Mouse (Mus musculus) hindbrain, embryonic 11.5 days (tissue): ENCODE measurements at regions not wholly inside any gene's neighbourhood (a gene's known extent, or its start where the extent isn't known, plus 50 kb on each side); places are given as distances from the start of the nearest gene placed in this dataset.
A peak's percentile ranks its signal among the peaks of the same experiment; 100 is the strongest.

Experiments used
- ATAC-seq: fragments of 200-750 bp; cut with Nextera tagmentation; 2 replicates; pipeline ENCODE4 v1.8.0; 2017; ENCODE audit warnings: mild to moderate bottlenecking, moderate TSS enrichment, moderate library complexity; ENCODE audit not compliant: low FRiP score
- DNase-seq: peaks from one replicate; pipeline ENCODE4 v3.0.0-alpha.2; 2015; ENCODE audit warnings: low spot score
- H3K27ac ChIP-seq: fragments of 300-500 bp; sonication (generic); 2 replicates; pipeline ENCODE4 v1.5.1; 2014; ENCODE audit warnings: mild to moderate bottlenecking, low read depth, low read length
- H3K27me3 ChIP-seq: fragments of 300-500 bp; sonication (generic); 2 replicates; pipeline ENCODE4 v1.6.1; 2014; ENCODE audit warnings: mild to moderate bottlenecking, low read length, moderate library complexity, mixed read lengths; ENCODE audit not compliant: control insufficient read depth, insufficient read depth
- H3K36me3 ChIP-seq: fragments of 300-500 bp; sonication (generic); 2 replicates; pipeline ENCODE4 v1.6.1; 2014; ENCODE audit warnings: mild to moderate bottlenecking, low read length, moderate library complexity, mixed read lengths; ENCODE audit not compliant: control insufficient read depth, insufficient read depth
- H3K4me1 ChIP-seq: fragments of 300-500 bp; sonication (generic); replicated peaks from 2 replicates; pipeline ENCODE4 v1.6.1; 2014; ENCODE audit warnings: low read length, mixed read lengths; ENCODE audit not compliant: control insufficient read depth, insufficient read depth
- H3K4me2 ChIP-seq: fragments of 300-500 bp; sonication (generic); replicated peaks from 2 replicates; pipeline ENCODE4 v1.6.1; 2014; ENCODE audit warnings: mild to moderate bottlenecking, low read depth, low read length
- H3K4me3 ChIP-seq: fragments of 300-500 bp; sonication (generic); 2 replicates; pipeline ENCODE4 v1.5.1; 2014; ENCODE audit warnings: low read depth, low read length
- H3K9ac ChIP-seq: fragments of 300-500 bp; sonication (generic); 2 replicates; pipeline ENCODE4 v1.6.1; 2014; ENCODE audit warnings: low read depth, low read length
- H3K9me3 ChIP-seq: fragments of 300-500 bp; sonication (generic); 2 replicates; pipeline ENCODE4 v1.6.1; 2016; ENCODE audit warnings: low read length; ENCODE audit not compliant: control insufficient read depth
- WGBS: fragments of 180-500 bp; shearing (Covaris S2); extraction: QIAGEN DNeasy Blood & Tissue Kit; methylation state at CpG from one replicate; pipeline ENCODE4 v1.1.7; 2014; 5-methylcytosine and 5-hydroxymethylcytosine counted together

DNA sequence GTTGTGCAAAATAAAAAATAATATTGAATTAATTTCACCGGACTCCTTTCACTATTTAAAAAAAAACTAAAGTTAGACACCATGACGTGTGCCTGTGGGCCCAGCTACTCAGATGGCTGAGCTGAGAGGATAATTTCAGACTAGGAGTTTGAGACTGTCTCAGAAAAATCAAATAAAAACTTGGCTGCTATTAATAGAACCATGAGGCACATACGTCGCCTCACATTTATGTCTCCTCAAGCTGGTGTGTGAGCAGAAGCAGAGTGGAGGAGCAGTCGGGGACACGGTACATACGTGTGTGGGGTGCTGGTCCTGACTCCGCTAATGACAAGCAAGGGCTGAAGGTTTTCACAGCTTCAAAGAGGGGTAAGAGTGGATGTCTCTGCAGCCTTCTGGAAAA is 52.8 kb upstream of the Dmrtb1 start:
- H3K36me3 ChIP-seq, result no peaks in the 10 kb centered on the region

DNA sequence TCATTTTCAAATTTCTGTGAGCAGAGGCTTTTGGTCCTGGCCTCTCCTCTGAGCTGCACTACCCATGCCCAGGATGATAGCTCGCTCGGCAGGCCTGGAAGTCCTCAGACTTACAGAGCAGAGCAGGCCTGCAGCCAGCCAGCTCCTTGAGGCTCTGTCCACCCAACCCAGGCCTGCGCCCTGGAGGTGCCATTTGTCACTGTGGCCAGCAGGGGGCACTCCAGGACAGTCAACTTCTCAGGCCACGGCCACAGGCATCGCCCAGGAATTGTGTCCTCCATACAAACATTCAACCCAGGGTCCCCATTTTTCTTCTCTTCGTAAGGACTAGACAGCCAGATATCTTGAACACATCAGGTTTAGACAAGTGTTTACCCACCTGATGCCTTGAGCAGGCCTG is 53.9 kb upstream of the Dmrtb1 start:
- H3K4me3 ChIP-seq, result no peak overlapping the region
- DNase-seq (peak; percentile 94), ATAC-seq (peak; percentile 68)
- H3K27ac ChIP-seq, result no peak overlapping the region
- no peak overlapping the region for H3K9ac ChIP-seq
- peaks cover 2% of the 10 kb centered on the region for H3K4me1 ChIP-seq
- no peak overlapping the region for H3K4me2 ChIP-seq
- no peaks in the 10 kb centered on the region; the same call in 1 of the 2 replicates for H3K27me3 ChIP-seq
- no peaks in the 10 kb centered on the region for H3K9me3 ChIP-seq
- 14% methylated on average over 6 of the region's 6 CpGs for WGBS
- H3K36me3 ChIP-seq, result no peaks in the 10 kb centered on the region

More for the DNA sequence above, 52.8 kb upstream of the Dmrtb1 start:
- Histone ChIP-seq H3K27me3 (no peaks in the 10 kb centered on the region; the same call in 1 of the 2 replicates), H3K4me1 (peaks cover 10% of the 10 kb centered on the region), H3K4me3 (no peak overlapping the region), H3K4me2 (no peak overlapping the region), H3K27ac (no peak overlapping the region), H3K9ac (no peak overlapping the region), H3K9me3 (no peaks in the 10 kb centered on the region)
- ATAC-seq, result no peak
- WGBS, result 92% methylated on average over 8 of the region's 8 CpGs
- DNase-seq, result no peak

DNA sequence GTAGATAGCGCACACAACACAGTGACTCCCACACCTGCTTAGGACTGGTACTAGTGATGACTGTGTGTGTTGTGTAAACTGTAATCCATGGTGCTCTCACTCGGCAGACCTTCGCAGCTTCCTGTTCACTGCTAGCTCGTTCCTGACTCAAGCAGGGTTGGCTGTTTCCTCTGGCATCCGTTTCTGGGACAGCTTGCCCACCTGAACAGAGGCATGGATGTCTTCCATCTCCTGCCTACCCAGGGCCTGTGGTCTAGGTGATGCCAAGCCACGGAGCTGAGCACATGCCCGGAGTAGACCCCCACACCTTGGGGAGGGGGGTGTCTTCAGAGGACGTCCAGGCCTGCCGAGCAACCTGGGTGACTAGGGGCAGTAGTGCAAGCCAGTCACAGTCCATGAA is 54.7 kb upstream of the Dmrtb1 start:
- ATAC-seq (no peak), DNase-seq (no peak)
- Histone ChIP-seq H3K4me2 (no peak overlapping the region), H3K4me1 (peaks cover 2% of the 10 kb centered on the region; the same call in 1 of the 2 replicates), H3K9me3 (no peaks in the 10 kb centered on the region), H3K4me3 (no peak overlapping the region), H3K9ac (no peak overlapping the region), H3K27ac (no peak overlapping the region), H3K27me3 (no peaks in the 10 kb centered on the region; the same call in 1 of the 2 replicates), H3K36me3 (no peaks in the 10 kb centered on the region)
- 81% methylated on average over 9 of the region's 9 CpGs for WGBS

DNA sequence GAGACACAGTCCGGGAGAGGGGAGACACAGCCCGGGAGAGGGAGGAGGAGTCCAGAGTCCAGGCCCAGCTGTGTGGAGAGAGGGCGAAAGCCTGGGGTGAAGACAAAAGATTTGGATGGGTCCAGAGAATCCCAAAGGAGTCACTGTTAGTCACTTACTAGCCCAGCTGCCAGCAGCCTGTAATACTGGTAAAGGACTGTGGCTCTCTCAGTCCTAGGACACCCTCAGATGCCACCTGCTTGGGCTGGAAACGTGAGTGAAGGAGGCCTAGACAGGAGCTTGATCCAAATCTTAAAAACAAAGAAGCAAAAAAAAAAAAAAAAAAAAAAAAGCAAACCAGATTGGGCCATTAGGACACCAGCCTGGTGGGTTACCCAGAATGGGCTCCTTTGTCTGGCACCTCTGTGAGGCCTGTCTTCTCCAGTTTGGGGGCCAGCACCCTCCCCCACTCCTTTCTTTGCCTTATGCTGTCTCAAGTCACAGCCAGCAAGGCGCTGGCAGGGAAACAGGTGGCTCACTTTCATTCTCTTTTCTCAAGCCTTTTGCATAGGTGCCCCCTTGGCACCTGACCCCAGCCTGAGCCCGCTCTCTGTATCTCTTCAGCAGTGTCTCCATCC is 55.9 kb upstream of the Dmrtb1 start:
- Histone ChIP-seq H3K4me1 (peaks cover 2% of the 10 kb centered on the region; the same call in 1 of the 2 replicates), H3K9ac (no peak overlapping the region), H3K36me3 (no peaks in the 10 kb centered on the region), H3K4me2 (no peak overlapping the region), H3K27me3 (no peaks in the 10 kb centered on the region), H3K9me3 (no peaks in the 10 kb centered on the region), H3K4me3 (no peak overlapping the region), H3K27ac (no peak overlapping the region)
- ATAC-seq (no peak), DNase-seq (no peak)
- 59% methylated on average over 6 of the region's 6 CpGs for WGBS

DNA sequence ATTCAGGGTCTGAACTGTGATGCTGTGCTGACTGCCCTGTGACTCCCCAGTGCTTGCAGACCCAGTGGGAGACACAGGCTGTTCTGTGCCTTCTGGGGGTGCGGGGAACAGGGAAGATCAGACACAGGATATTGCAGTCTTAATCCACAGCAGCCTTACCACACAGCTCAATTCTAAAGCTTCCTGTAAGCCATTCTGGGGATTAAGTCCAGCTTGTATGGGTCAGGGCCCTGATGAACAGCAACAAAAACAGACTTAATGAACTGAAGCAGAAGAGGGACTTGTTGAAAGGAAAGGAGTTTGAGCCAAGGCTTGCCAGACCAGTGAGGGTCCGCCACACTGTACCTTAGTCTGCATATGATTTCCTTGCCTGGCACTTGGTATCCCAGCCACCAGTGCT is 58.4 kb upstream of the Lrp8 start:
- Histone ChIP-seq H3K27ac (no peak overlapping the region), H3K4me2 (no peak overlapping the region), H3K4me1 (peaks cover 2% of the 10 kb centered on the region), H3K9me3 (no peaks in the 10 kb centered on the region), H3K36me3 (no peaks in the 10 kb centered on the region), H3K27me3 (no peaks in the 10 kb centered on the region), H3K4me3 (no peak overlapping the region), H3K9ac (no peak overlapping the region)
- ATAC-seq (no peak), DNase-seq (no peak)
- WGBS, result 86% methylated on average over 2 of the region's 2 CpGs

DNA sequence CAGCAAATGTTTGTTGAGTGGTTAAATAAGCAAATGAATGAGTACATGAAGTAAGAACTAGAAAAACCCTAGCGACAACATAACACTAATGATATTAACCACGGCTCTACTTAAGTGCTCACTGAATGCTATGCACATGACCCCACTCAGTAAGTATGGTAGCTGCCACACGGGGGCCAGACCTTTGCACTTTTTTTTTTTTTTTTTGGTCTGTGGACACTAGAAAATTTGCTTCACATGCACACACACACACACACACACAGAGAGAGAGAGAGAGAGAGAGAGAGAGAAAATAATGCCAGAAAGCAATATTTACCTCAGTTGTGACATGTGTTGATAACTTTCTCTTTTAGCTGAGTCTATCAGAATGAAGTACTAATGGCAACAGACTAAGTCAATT is 55.7 kb upstream of the Lrp8 start:
- ATAC-seq (no peak), DNase-seq (no peak)
- Histone ChIP-seq H3K27ac (no peak overlapping the region), H3K4me1 (no peaks in the 10 kb centered on the region; the same call in 1 of the 2 replicates), H3K27me3 (no peaks in the 10 kb centered on the region), H3K4me3 (no peak overlapping the region), H3K36me3 (no peaks in the 10 kb centered on the region), H3K9me3 (no peaks in the 10 kb centered on the region), H3K4me2 (no peak overlapping the region), H3K9ac (no peak overlapping the region)
- 80% methylated on average over 3 of the region's 3 CpGs for WGBS

DNA sequence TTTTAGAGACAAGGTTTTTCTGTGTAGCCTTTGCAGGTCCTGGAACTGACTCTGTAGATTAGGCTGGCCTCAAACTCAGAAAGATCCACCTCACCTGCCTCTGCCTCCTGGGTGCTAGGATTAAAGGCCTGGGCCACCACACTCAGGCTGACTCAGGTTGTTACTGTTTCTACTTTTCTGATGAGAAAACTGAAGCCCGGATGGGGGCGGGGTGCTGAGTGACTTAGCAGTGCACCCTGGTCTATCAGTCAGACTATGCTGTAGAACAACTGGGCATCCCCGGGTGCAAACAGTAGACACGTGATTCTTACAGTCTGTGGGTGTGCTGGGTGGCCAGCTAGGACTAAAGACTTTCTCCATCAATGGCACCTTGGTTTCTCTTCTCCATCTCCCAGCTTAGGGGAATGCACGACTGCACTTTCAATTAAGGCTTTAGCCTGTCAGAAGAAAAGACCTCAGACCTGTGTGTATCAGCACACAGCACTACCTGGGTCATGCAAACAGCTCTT is 55.1 kb upstream of the Lrp8 start:
- H3K27me3 ChIP-seq, result no peaks in the 10 kb centered on the region
- ATAC-seq (no peak), DNase-seq (no peak)
- WGBS, result 89% methylated on average over 5 of the region's 5 CpGs
- H3K4me1 ChIP-seq, result no peaks in the 10 kb centered on the region; the same call in 1 of the 2 replicates
- H3K9ac ChIP-seq, result no peak overlapping the region
- H3K4me2 ChIP-seq, result no peak overlapping the region
- no peaks in the 10 kb centered on the region for H3K9me3 ChIP-seq
- no peaks in the 10 kb centered on the region for H3K36me3 ChIP-seq
- no peak overlapping the region for H3K4me3 ChIP-seq
- H3K27ac ChIP-seq, result no peak overlapping the region

DNA sequence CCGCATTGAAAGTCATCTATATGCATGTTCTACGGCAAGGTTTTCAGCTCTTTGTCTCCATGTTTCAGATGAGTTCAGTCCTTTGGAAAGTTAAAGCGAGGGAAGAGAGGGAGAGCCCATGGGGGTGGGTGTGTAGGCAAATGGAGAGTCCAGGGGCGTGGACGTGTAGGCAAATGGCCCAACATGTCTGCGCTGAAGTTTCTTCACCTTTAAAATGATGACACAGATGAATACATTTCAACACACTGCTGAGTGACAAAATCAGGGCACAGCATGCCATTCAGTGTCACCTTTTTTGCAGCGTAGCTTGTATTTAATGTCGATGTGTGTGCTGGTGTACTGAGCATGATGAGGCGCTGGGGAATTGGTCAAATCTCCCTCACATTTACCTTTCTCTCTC is 54.6 kb upstream of the Lrp8 start:
- 79% methylated on average over 9 of the region's 9 CpGs for WGBS
- DNase-seq, result no peak
- Histone ChIP-seq H3K4me1 (no peaks in the 10 kb centered on the region; the same call in 1 of the 2 replicates), H3K4me3 (no peak overlapping the region), H3K36me3 (no peaks in the 10 kb centered on the region), H3K27me3 (no peaks in the 10 kb centered on the region), H3K9ac (no peak overlapping the region), H3K9me3 (no peaks in the 10 kb centered on the region), H3K4me2 (no peak overlapping the region), H3K27ac (no peak overlapping the region)
- ATAC-seq, result no peak

DNA sequence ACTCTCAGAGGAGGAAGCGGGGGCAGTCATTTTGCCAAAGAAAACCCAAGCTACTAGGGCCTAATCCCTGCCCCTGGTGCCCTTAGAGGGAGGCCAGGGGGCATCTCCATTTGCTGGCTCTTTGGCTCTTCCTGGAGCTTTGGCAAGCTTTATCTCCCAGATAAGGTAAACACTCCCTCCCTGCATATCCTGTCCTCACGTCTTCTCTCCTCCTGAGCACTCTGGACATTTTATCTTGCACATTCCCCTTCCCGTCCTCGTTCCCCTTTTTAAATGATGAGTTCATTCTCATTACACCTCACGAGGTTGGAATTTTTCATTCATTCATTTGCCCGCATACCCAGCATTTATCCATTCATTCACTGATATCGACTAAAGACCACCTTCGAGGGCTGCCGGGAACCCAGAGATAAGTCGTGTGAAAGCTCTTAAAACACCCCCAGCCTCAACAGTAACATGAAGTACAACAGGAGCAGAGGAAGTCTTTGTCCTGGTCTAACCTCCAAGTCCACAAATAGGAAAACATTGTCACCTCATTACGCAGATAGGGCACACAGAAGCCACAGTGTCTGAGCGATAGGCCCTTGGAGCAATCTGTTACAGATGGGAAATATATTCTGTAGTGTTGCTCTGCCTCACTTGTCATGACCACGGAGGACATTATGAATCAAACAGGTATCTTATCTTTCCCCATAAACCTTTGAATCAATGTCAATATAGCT is 54.0 kb upstream of the Lrp8 start:
- H3K27ac ChIP-seq, result no peak overlapping the region
- no peak for ATAC-seq
- WGBS, result 79% methylated on average over 13 of the region's 13 CpGs
- no peak overlapping the region for H3K9ac ChIP-seq
- no peak overlapping the region for H3K4me2 ChIP-seq
- DNase-seq, result no peak
- H3K4me1 ChIP-seq, result no peaks in the 10 kb centered on the region; the same call in 1 of the 2 replicates
- H3K4me3 ChIP-seq, result no peak overlapping the region
- H3K27me3 ChIP-seq, result no peaks in the 10 kb centered on the region
- no peaks in the 10 kb centered on the region for H3K36me3 ChIP-seq
- no peaks in the 10 kb centered on the region for H3K9me3 ChIP-seq
